Mouse (Mus musculus) limb, embryonic 14.5 days (tissue): ENCODE measurements around the gene Fxyd4. TPM values are rescaled to one million over a fixed set of nuclear protein-coding genes. Genes with fewer than 3 reads are reported as not detected.

Source experiments
- ATAC-seq: fragments of 200-750 bp; cut with Nextera tagmentation; 2 replicates; pipeline ENCODE4 v1.8.0; 2017; ENCODE audit warnings: low read depth, moderate number of reproducible peaks, moderate TSS enrichment; ENCODE audit not compliant: low FRiP score
- DNase-seq: peaks from one replicate; pipeline ENCODE4 v3.0.0-alpha.2; 2015; ENCODE audit warnings: low spot score
- H3K27ac ChIP-seq: fragments of 300-500 bp; sonication (generic); replicated peaks from 2 replicates; pipeline ENCODE4 v1.5.1; 2014; ENCODE audit warnings: low read depth, mild to moderate bottlenecking, low read length, moderate library complexity, mixed read lengths
- H3K27me3 ChIP-seq: fragments of 300-500 bp; sonication (generic); 2 replicates; pipeline ENCODE4 v1.6.1; 2014; ENCODE audit warnings: low read length, mixed read lengths; ENCODE audit not compliant: control insufficient read depth, insufficient read depth
- H3K36me3 ChIP-seq: fragments of 300-500 bp; sonication (generic); 2 replicates; pipeline ENCODE4 v1.6.1; 2014; ENCODE audit warnings: mild to moderate bottlenecking, low read length, moderate library complexity, mixed read lengths; ENCODE audit not compliant: control insufficient read depth, insufficient read depth
- H3K4me1 ChIP-seq: fragments of 300-500 bp; sonication (generic); 2 replicates; pipeline ENCODE4 v1.6.1; 2014; ENCODE audit warnings: antibody characterized with exemption, low read length, mixed read lengths; ENCODE audit not compliant: control insufficient read depth, insufficient read depth
- H3K4me2 ChIP-seq: fragments of 300-500 bp; sonication (generic); replicated peaks from 2 replicates; pipeline ENCODE4 v1.6.1; 2014; ENCODE audit warnings: low read depth, mild to moderate bottlenecking, low read length, moderate library complexity; ENCODE audit not compliant: severe bottlenecking
- H3K4me3 ChIP-seq: fragments of 300-500 bp; sonication (generic); replicated peaks from 2 replicates; pipeline ENCODE4 v1.5.1; 2014; ENCODE audit warnings: low read length
- H3K9ac ChIP-seq: fragments of 300-500 bp; sonication (generic); 2 replicates; pipeline ENCODE4 v1.6.1; 2014; ENCODE audit warnings: mild to moderate bottlenecking, low read depth, low read length, moderate library complexity; ENCODE audit not compliant: severe bottlenecking
- H3K9me3 ChIP-seq: fragments of 300-500 bp; sonication (generic); 2 replicates; pipeline ENCODE4 v1.6.1; 2016; ENCODE audit warnings: low read length; ENCODE audit not compliant: control insufficient read depth
- POLR2A ChIP-seq: fragments of 200-500 bp; IDR thresholded peaks from 2 replicates; pipeline ENCODE4 v1.8.0; 2012; ENCODE audit warnings: inconsistent platforms, mild to moderate bottlenecking, moderate library complexity, borderline replicate concordance; ENCODE audit not compliant: insufficient read depth, insufficient read length; ENCODE audit errors: extremely low read depth
- WGBS: fragments of 180-500 bp; shearing (Covaris S2); extraction: QIAGEN DNeasy Blood & Tissue Kit; methylation state at CpG from one replicate; pipeline ENCODE4 v1.1.7; 2014; 5-methylcytosine and 5-hydroxymethylcytosine counted together
- polyA plus RNA-seq, 2 experiments: library from polyadenylated mRNA; depleted of rRNA in 1 of 2; stranded (reverse) in 1 of 2; unstranded in 1 of 2; fragments of >200 nt; fragmentation: Nextera tagmentation in 1 of 2; extraction: Ambion mirVana in 1 of 2; gene quantifications; 2 replicates each; pipeline versions ENCODE4 v1.2.1 to v1.2.3; 2012 to 2014

The Fxyd4 gene
- polyA plus RNA-seq, 2 experiments: 1.4 TPM; not detected in 1

DNA sequence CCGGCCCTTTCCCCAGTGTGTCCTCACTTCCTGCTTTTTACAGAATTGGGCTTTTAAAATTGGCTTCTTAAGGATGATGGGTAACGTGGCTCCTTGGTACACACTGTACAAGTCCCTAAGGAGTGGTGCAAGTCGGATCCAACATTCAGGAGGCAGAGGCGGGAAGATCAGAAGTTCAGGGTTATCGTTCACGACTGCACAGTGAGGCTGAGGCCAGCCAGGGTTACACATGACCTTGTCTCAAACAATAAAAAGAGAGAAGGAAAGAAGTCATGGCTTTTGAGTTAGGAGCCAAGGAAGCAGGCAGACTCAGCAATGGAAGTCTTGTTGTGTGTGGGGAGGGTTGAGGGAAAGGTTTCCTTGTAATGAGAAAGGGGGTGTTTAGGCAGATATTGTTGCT is 18.7 kb upstream of the Fxyd4 start:
- no peaks in the 10 kb centered on the region for H3K27me3 ChIP-seq
- no peak overlapping the region for H3K9ac ChIP-seq
- no peak overlapping the region for H3K4me2 ChIP-seq
- WGBS: 71% methylated on average over 6 of the region's 6 CpGs
- H3K4me1 ChIP-seq: no peaks in the 10 kb centered on the region
- ATAC-seq (no peak), DNase-seq (no peak)
- no peak for TF ChIP-seq POLR2A
- H3K36me3 ChIP-seq: no peaks in the 10 kb centered on the region
- no peak overlapping the region for H3K4me3 ChIP-seq
- no peak overlapping the region for H3K27ac ChIP-seq
- no peaks in the 10 kb centered on the region for H3K9me3 ChIP-seq

- TF ChIP-seq POLR2A: no peak
- H3K27ac ChIP-seq: no peak overlapping the region
- H3K9me3 ChIP-seq: no peaks in the 10 kb centered on the region
- H3K27me3 ChIP-seq: no peaks in the 10 kb centered on the region
- no peaks in the 10 kb centered on the region for H3K4me1 ChIP-seq
- DNase-seq: no peak
- ATAC-seq: no peak
- no peak overlapping the region for H3K4me3 ChIP-seq
- no peak overlapping the region for H3K9ac ChIP-seq
- no peak overlapping the region for H3K4me2 ChIP-seq
- WGBS: 86% methylated on average over 4 of the region's 4 CpGs
- H3K36me3 ChIP-seq: no peaks in the 10 kb centered on the region
Measured at GRCm38 (mm10) chr6:117952330-117952729, 14.8 kb upstream of the Fxyd4 start.

GRCm38 (mm10) chr6:117943899-117944298 is 6.4 kb upstream of the Fxyd4 start:
- no peak overlapping the region for H3K27ac ChIP-seq
- H3K9me3 ChIP-seq: no peaks in the 10 kb centered on the region
- 89% methylated on average over 2 of the region's 2 CpGs for WGBS
- no peaks in the 10 kb centered on the region for H3K27me3 ChIP-seq
- H3K9ac ChIP-seq: no peak overlapping the region
- no peak for TF ChIP-seq POLR2A
- DNase-seq (no peak), ATAC-seq (no peak)
- H3K4me1 ChIP-seq: no peaks in the 10 kb centered on the region
- no peaks in the 10 kb centered on the region for H3K36me3 ChIP-seq
- H3K4me3 ChIP-seq: no peak overlapping the region
- no peak overlapping the region for H3K4me2 ChIP-seq

DNA sequence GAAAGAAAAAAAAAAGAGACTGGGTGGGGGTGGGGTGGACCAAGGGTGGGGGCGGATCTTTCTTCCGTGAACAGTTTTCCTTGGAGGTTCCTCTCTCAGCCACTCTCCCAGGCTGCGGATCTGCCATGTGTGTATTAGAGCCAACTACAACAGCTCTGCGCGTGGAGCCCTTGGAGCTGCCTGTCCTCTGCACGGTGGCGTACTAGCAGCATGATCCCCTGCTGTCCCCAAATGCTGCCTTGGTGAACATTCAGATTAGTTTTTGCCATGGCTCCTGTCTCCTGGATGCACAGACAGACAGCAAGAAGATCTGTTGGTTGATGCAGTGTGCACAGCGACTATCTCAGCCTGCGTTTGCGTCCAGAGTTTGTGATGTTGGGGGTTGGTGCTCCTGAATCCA is 5.3 kb upstream of the Fxyd4 start:
- WGBS: 79% methylated on average over 10 of the region's 10 CpGs
- TF ChIP-seq POLR2A: no peak
- no peaks in the 10 kb centered on the region for H3K36me3 ChIP-seq

GRCm38 (mm10) chr6:117938951-117939350 is 1.5 kb upstream of the Fxyd4 start:
- H3K4me1 ChIP-seq: no peaks in the 10 kb centered on the region
- no peak for ATAC-seq

More for the DNA sequence above, 5.3 kb upstream of the Fxyd4 start:
- no peaks in the 10 kb centered on the region for H3K9me3 ChIP-seq
- ATAC-seq (no peak), DNase-seq (no peak)
- no peak overlapping the region for H3K4me2 ChIP-seq
- H3K4me1 ChIP-seq: no peaks in the 10 kb centered on the region
- no peaks in the 10 kb centered on the region for H3K27me3 ChIP-seq
- H3K4me3 ChIP-seq: no peak overlapping the region
- no peak overlapping the region for H3K9ac ChIP-seq
- H3K27ac ChIP-seq: no peak overlapping the region

More at GRCm38 (mm10) chr6:117938951-117939350, 1.5 kb upstream of the Fxyd4 start:
- H3K27ac ChIP-seq: no peak overlapping the region
- no peaks in the 10 kb centered on the region for H3K27me3 ChIP-seq
- 88% methylated on average over 10 of the region's 10 CpGs for WGBS
- no peak overlapping the region for H3K4me3 ChIP-seq
- no peaks in the 10 kb centered on the region for H3K36me3 ChIP-seq
- no peak overlapping the region for H3K4me2 ChIP-seq
- no peaks in the 10 kb centered on the region for H3K9me3 ChIP-seq
- no peak for TF ChIP-seq POLR2A
- DNase-seq: no peak
- no peak overlapping the region for H3K9ac ChIP-seq
